Mouse (Mus musculus): ENCODE results near the gene Dclk2.

- TF ChIP-seq CTCF (conservative IDR thresholded peaks at IDR 0.05; ENCODE audit: insufficient read depth, insufficient read length, low read depth, low read length): no peak
- TF ChIP-seq POLR2A (IDR thresholded peaks at IDR 0.05; ENCODE audit: low read depth, low read length): no peak
Measured at GRCm38 (mm10) chr3:86787423-86788123, 133.1 kb downstream of the Dclk2 start.

All from kidney, adult 2 months (tissue).